ENCODE assay signal across 9 mouse cellular contexts in the genomic region with DNA sequence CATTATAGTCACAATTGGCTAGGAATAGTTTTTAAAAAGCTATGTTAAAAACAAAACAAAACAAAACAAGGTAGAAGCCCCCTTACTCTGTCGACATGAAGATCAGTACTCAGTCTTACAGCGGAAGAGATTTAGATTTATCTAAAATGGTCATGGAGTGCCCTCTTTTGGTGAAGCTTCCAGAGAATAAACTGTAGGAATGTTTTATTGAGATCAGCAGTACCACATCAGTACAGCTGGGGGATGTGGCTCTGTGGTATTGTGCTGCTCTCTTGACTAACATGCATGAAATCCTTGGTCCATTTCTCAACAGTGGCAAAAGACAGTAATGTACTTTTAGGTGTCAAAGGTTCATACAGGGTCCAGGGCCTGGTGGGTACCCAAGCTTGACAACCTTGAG. TPM values are rescaled to one million over a fixed set of nuclear protein-coding genes. Genes with fewer than 3 reads are reported as not detected.
A peak's percentile ranks its signal among the peaks of the same experiment; 100 is the strongest.
DNase-seq lines count a peak whose midpoint lies in the region; ATAC-seq lines count a peak whose summit lies in the region.
"Had no signal": no experiment of that assay in that cellular context is flagged by ENCODE, and none has a peak within 500 bp of the region (broad histone marks: within the 10 kb centered on the region; RNA-seq: fewer than 3 reads in every experiment).

No protein-coding gene starts in this region.

- no peak overlapping the region for H3K9ac ChIP-seq in hindbrain, embryonic 14.5 days
- no peak overlapping the region for H3K9ac ChIP-seq in hindbrain, embryonic 12.5 days
- H3K9ac ChIP-seq: neural tube, embryonic 12.5 days had no signal

- 24% methylated on average over 2 of the region's 2 CpGs for WGBS in hindbrain, embryonic 14.5 days
- 30% methylated on average over 2 of the region's 2 CpGs for WGBS in hindbrain, embryonic 12.5 days

- no peaks in the 10 kb centered on the region for H3K4me1 ChIP-seq in hindbrain, embryonic 14.5 days (replicated peaks; ENCODE audit: control insufficient read depth, insufficient read depth, low read length)
- H3K4me1 ChIP-seq in hindbrain, embryonic 12.5 days, result no peaks in the 10 kb centered on the region
- H3K4me1 ChIP-seq: neural tube, embryonic 12.5 days had no signal

- no peaks in the 10 kb centered on the region for H3K9me3 ChIP-seq in hindbrain, embryonic 14.5 days (ENCODE audit: control insufficient read depth, low read length)
- no peaks in the 10 kb centered on the region for H3K9me3 ChIP-seq in hindbrain, embryonic 12.5 days (replicated peaks)
- H3K9me3 ChIP-seq: neural tube, embryonic 12.5 days had no signal

- H3K27ac ChIP-seq in hindbrain, embryonic 14.5 days, result no peak overlapping the region
- H3K27ac ChIP-seq in hindbrain, embryonic 12.5 days, result no peak overlapping the region
- H3K27ac ChIP-seq: neural tube, embryonic 12.5 days had no signal

- no peak overlapping the region for H3K4me3 ChIP-seq in hindbrain, embryonic 14.5 days (replicated peaks; ENCODE audit: low read length)
- H3K4me3 ChIP-seq in hindbrain, embryonic 12.5 days, result no peak overlapping the region
- H3K4me3 ChIP-seq: neural tube, embryonic 12.5 days had no signal

- H3K27me3 ChIP-seq in hindbrain, embryonic 14.5 days (ENCODE audit: control insufficient read depth, insufficient read depth, low read length), result no peaks in the 10 kb centered on the region
- H3K27me3 ChIP-seq in hindbrain, embryonic 12.5 days, result no peaks in the 10 kb centered on the region
- H3K27me3 ChIP-seq: neural tube, embryonic 12.5 days had no signal

- DNase-seq in hindbrain, embryonic 14.5 days (ENCODE audit: low spot score), result peak; percentile 72
- DNase-seq in 416B (ENCODE audit: low read depth) (peak; percentile 88), MN1 (ENCODE audit: low spot score) (peak; percentile 63)
- DNase-seq in kidney, postnatal 10 days, result peak; percentile 23
- no peak for DNase-seq in cerebellum, adult 9-11 months
- DNase-seq in spleen, postnatal 10 days (ENCODE audit: low spot score in 2 of 2), result no peak
- DNase-seq in urinary bladder, adult 18-20 months (ENCODE audit: low spot score in 2 of 2), result no peak

- no peak overlapping the region for H3K4me2 ChIP-seq in hindbrain, embryonic 14.5 days (replicated peaks)
- no peak overlapping the region for H3K4me2 ChIP-seq in hindbrain, embryonic 12.5 days (replicated peaks)
- H3K4me2 ChIP-seq: neural tube, embryonic 12.5 days had no signal

- peak; percentile 22; the same call in 1 of the 2 replicates for ATAC-seq in hindbrain, embryonic 14.5 days (ENCODE audit: low FRiP score)
- no peak for ATAC-seq in hindbrain, embryonic 12.5 days (ENCODE audit: low FRiP score)

- no peaks in the 10 kb centered on the region for H3K36me3 ChIP-seq in hindbrain, embryonic 14.5 days (replicated peaks; ENCODE audit: control insufficient read depth, insufficient read depth)
- no peaks in the 10 kb centered on the region for H3K36me3 ChIP-seq in hindbrain, embryonic 12.5 days
- H3K36me3 ChIP-seq: neural tube, embryonic 12.5 days had no signal

RNA-seq across cellular contexts. Expression of a gene that starts 5.0 kb away (rescaled TPM):
- polyA plus RNA-seq in hindbrain, embryonic 14.5 days (2014; fragmentation: Nextera tagmentation; extraction: Ambion mirVana), result 16.9 and 18.4 TPM in 2 replicates
- polyA plus RNA-seq in hindbrain, embryonic 12.5 days (2016; fragmentation: Nextera tagmentation; extraction: Ambion mirVana), result 15.9 and 16.5 TPM in 2 replicates

RNA-seq across cellular contexts. Expression of a gene that starts 37.9 kb away (rescaled TPM):
- 0.10 TPM in 1 of 2 replicates, not detected in the other for polyA plus RNA-seq in hindbrain, embryonic 14.5 days (2014; fragmentation: Nextera tagmentation; extraction: Ambion mirVana)
- polyA plus RNA-seq in hindbrain, embryonic 12.5 days (2016; fragmentation: Nextera tagmentation; extraction: Ambion mirVana), result 0.22 and 0.48 TPM in 2 replicates

Comparison
In these comparisons a context has a peak if more than half of its experiments do, and no peak if none do; other contexts are left out.
1. DNase-seq: peak in hindbrain, embryonic 14.5 days (single experiment), 416B (single experiment), MN1 (single experiment) and kidney, postnatal 10 days (single experiment); none in cerebellum, adult 9-11 months (single experiment), spleen, postnatal 10 days (0 of 2) and urinary bladder, adult 18-20 months (0 of 2).